Mouse (Mus musculus): Measurements from ENCODE around the gene AL732309.1. TPM values are rescaled to one million over a fixed set of nuclear protein-coding genes. Genes with fewer than 3 reads are reported as not detected.

The AL732309.1 gene
- total and polyA plus RNA-seq, 3 experiments: 4.8 to 11.5 TPM; not detected in 1

DNA sequence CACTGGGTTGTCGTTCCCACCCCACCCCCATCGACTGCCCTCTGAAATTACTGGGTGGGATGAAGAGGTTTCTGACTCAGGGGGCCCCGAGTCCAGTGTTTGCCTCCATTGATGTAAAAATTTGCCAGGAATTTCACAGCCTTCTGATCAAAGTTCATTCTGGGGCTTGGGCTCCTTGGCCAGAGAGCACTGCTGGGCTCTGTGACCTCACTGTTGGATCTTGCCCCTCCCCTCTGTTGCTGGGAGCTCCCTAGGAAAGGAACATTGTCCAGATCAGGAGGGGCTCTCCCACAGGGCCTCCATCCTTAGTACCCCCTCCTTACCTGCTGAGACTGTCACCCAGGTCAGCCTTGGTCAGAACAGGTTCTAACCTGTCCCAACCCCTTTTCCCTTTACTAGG, 32.2 kb downstream of the AL732309.1 start, which contains the start of gene Stpg3:
Stpg3 (minus strand) TSS at position 194 of the 400 bp plus-strand sequence.
- Histone ChIP-seq H3K4me1 (ENCODE audit: control insufficient read depth in 1 of 2, insufficient read depth in 2 of 2, low read length in 2 of 2) (peaks cover 6 to 15% of the 10 kb centered on the region in 2 experiments), H3K9ac (ENCODE audit: control insufficient read depth, low read depth, low read length, poor library complexity, severe bottlenecking) (no peak within 1 kb of the TSS), H3K9me3 (replicated peaks; ENCODE audit: insufficient read depth, low read length) (no peaks in the 10 kb centered on the region), H3K27ac (ENCODE audit: control insufficient read depth, low read depth, low read length) (no peak within 1 kb of the TSS), H3K36me3 (ENCODE audit: control insufficient read depth in 1 of 2, insufficient read depth in 2 of 2, low read length in 2 of 2) (peaks cover 0 to 11% of the 10 kb centered on the region in 2 experiments; a peak in 2 of 4 replicates), H3K27me3 (ENCODE audit: control insufficient read depth in 1 of 2, insufficient read depth in 2 of 2, low read length in 2 of 2) (no peaks in the 10 kb centered on the region), H3K79me2 (ENCODE audit: control insufficient read depth, insufficient read depth, low read length, poor library complexity) (peaks cover 17% of the 10 kb centered on the region), H3K4me3 (ENCODE audit: control insufficient read depth in 1 of 2, insufficient read depth in 1 of 2, low read depth in 2 of 2, low read length in 2 of 2) (no peak within 1 kb of the TSS)
- TF ChIP-seq EP300 (IDR thresholded peaks at IDR 0.05; ENCODE audit: low read depth in 1 of 2, low read length in 2 of 2): no peak
- TF ChIP-seq E2F4 (IDR thresholded peaks at IDR 0.05; ENCODE audit: borderline replicate concordance, low read depth, low read length): no peak
- no peak for TF ChIP-seq SMC3 (IDR thresholded peaks at IDR 0.05; ENCODE audit: low read depth, low read length)
- no peak for TF ChIP-seq MEF2A (IDR thresholded peaks at IDR 0.05; ENCODE audit: extremely low read depth, insufficient replicate concordance, low read depth, low read length, poor library complexity, severe bottlenecking)
- TF ChIP-seq MYB (IDR thresholded peaks at IDR 0.05; ENCODE audit: low read depth, low read length): no peak
- no peak for TF ChIP-seq TCF12 (IDR thresholded peaks at IDR 0.05; ENCODE audit: low read depth, low read length)
- TF ChIP-seq MXI1 (IDR thresholded peaks at IDR 0.05; ENCODE audit: low read depth, low read length): no peak
- no peak for TF ChIP-seq CHD1 (IDR thresholded peaks at IDR 0.05; ENCODE audit: low read depth, low read length)
- TF ChIP-seq ZNF384 (IDR thresholded peaks at IDR 0.05; ENCODE audit: low read depth, low read length): no peak
- TF ChIP-seq ZKSCAN1 (IDR thresholded peaks at IDR 0.05; ENCODE audit: low read depth, low read length): no peak
- no peak for TF ChIP-seq MYC (IDR thresholded peaks at IDR 0.05; ENCODE audit: low read depth, low read length)
- no peak for DNase-seq (ENCODE audit: low read depth, low spot score)

DNA sequence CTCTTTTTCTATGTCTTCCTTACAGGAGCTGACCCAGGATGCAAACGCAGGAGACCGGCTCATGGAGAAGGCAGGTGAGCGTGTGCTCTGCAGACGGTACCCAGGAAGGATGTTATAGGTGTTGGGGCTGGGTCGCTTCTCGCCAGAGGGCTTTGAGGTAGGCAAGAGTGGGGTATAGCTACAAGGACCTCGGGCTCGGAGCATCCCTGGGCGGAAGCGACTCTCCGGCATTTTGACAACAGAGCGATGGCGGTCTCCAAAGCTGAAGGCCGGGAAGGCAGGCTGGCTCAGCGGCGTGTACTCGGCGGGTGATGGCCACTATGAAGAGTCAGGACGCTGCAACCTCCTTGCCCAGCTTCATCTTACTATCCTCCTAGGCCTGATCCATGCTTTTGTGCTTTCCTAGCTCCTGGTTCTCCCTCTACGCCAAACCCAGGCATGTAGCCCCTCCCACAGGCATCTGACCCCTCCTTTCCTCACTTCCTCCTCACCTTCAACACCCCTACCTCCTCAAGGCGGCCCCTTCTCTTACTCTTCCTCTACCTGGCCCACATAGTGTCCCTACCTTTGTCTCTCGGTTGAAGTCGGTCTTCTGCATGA, 33.3 kb downstream of the AL732309.1 start:
- TF ChIP-seq MEF2A (IDR thresholded peaks at IDR 0.05; ENCODE audit: extremely low read depth, insufficient replicate concordance, low read depth, low read length, poor library complexity, severe bottlenecking) (no peak), MAFK (IDR thresholded peaks at IDR 0.05; ENCODE audit: borderline replicate concordance, low read depth, low read length) (no peak), SIN3A (IDR thresholded peaks at IDR 0.05; ENCODE audit: low read length) (no peak), UBTF (IDR thresholded peaks at IDR 0.05; ENCODE audit: borderline replicate concordance, insufficient read depth, low read depth, low read length) (no peak), ELF1 (IDR thresholded peaks at IDR 0.05; ENCODE audit: low read depth, low read length) (no peak), POLR2AphosphoS2 (IDR thresholded peaks at IDR 0.05; ENCODE audit: low read length) (no peak), JUND (IDR thresholded peaks at IDR 0.05; ENCODE audit: low read depth, low read length) (no peak), POLR2AphosphoS5 (IDR thresholded peaks at IDR 0.05; ENCODE audit: borderline replicate concordance, low read depth, low read length) (no peak)
- Histone ChIP-seq H3K36me3 (ENCODE audit: control insufficient read depth in 1 of 2, insufficient read depth in 2 of 2, low read length in 2 of 2) (peaks cover 0 to 14% of the 10 kb centered on the region in 2 experiments; a peak in 3 of 4 replicates), H3K79me2 (ENCODE audit: control insufficient read depth, insufficient read depth, low read length, poor library complexity) (peaks cover 19% of the 10 kb centered on the region), H3K27ac (ENCODE audit: control insufficient read depth, low read depth, low read length) (no peak overlapping the region), H3K4me3 (ENCODE audit: control insufficient read depth in 1 of 2, insufficient read depth in 1 of 2, low read depth in 2 of 2, low read length in 2 of 2) (no peak overlapping the region), H3K4me1 (ENCODE audit: control insufficient read depth in 1 of 2, insufficient read depth in 2 of 2, low read length in 2 of 2) (peaks cover 6 to 17% of the 10 kb centered on the region in 2 experiments), H3K9ac (ENCODE audit: control insufficient read depth, low read depth, low read length, poor library complexity, severe bottlenecking) (no peak overlapping the region), H3K27me3 (ENCODE audit: control insufficient read depth in 1 of 2, insufficient read depth in 2 of 2, low read length in 2 of 2) (no peaks in the 10 kb centered on the region), H3K9me3 (replicated peaks; ENCODE audit: insufficient read depth, low read length) (no peaks in the 10 kb centered on the region)
- no peak for DNase-seq (ENCODE audit: low read depth, low spot score)
